Mouse (Mus musculus): ENCODE results near the gene Acoxl. TPM values are rescaled to one million over a fixed set of nuclear protein-coding genes. Genes with fewer than 3 reads are reported as not detected.

Gene Acoxl
- polyA plus RNA-seq, 1 experiment: not detected

GRCm38 (mm10) chr2:128008662-128009423 lies 170.2 kb downstream of the Acoxl start:
- WGBS: 8% methylated on average over 17 of the region's 17 CpGs
- Histone ChIP-seq H3K4me3 (replicated peaks; ENCODE audit: control insufficient read depth, low read depth, low read length) (no peak overlapping the region), H3K4me1 (ENCODE audit: control insufficient read depth, insufficient read depth, low read length) (no peaks in the 10 kb centered on the region), H3K27ac (ENCODE audit: control insufficient read depth, insufficient read depth, low read depth, low read length, poor library complexity) (peak overlapping the region; percentile 79)
- TF ChIP-seq CTCF (IDR thresholded peaks at IDR 0.05; ENCODE audit: control insufficient read depth, insufficient read depth, low read length) (no peak), POLR2A (IDR thresholded peaks at IDR 0.05; ENCODE audit: borderline replicate concordance, control insufficient read depth, low read depth, low read length) (no peak)

DNA sequence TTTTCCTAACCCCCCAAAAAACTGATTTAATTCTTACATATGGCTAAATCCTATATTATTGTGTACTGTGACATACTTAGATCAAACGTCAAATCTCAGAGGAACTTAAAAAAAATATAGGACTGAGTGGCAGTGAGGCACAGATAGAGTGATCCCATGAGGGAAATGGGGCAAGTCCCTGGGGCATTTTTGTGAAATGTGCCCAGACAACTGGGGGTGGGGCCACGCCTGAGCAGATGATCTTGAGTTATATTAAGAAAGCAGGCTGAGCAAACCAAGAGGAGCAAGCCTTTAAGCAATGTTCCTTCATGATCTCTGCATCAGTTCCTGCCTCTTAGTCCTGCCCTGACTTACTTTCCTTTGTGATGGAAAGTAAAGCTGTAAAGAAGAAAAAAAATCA lies 175.9 kb downstream of the Acoxl start:
- Histone ChIP-seq H3K4me1 (ENCODE audit: control insufficient read depth, insufficient read depth, low read length) (no peaks in the 10 kb centered on the region), H3K4me3 (replicated peaks; ENCODE audit: control insufficient read depth, low read depth, low read length) (no peak overlapping the region), H3K27ac (ENCODE audit: control insufficient read depth, insufficient read depth, low read depth, low read length, poor library complexity) (no peak overlapping the region)
- 45% methylated on average over 2 of the region's 2 CpGs for WGBS
- no peak for TF ChIP-seq CTCF (IDR thresholded peaks at IDR 0.05; ENCODE audit: control insufficient read depth, insufficient read depth, low read length)
- no peak for TF ChIP-seq POLR2A (IDR thresholded peaks at IDR 0.05; ENCODE audit: borderline replicate concordance, control insufficient read depth, low read depth, low read length)

DNA sequence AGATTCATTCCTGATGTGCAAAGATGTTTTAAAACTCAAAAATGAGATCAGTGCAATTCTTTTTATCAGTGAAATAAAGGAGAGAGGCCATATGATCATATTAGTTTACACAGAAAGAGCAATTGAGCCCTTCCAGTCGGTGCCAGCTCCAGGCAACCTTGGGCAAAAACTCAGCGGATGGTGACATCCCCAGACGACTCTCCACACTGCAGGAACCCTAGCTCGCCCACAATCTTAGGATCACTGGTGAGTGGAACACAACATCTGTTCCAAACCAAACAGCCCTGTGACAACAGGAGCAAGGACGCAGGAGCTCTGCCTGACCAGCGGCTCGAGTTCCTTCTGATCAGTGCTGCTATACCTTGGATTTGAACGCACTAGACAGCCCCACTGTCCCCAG lies 176.9 kb downstream of the Acoxl start:
- H3K27ac ChIP-seq (ENCODE audit: control insufficient read depth, insufficient read depth, low read depth, low read length, poor library complexity): no peak overlapping the region
- no peak for TF ChIP-seq CTCF (IDR thresholded peaks at IDR 0.05; ENCODE audit: control insufficient read depth, insufficient read depth, low read length)
- no peak for TF ChIP-seq POLR2A (IDR thresholded peaks at IDR 0.05; ENCODE audit: borderline replicate concordance, control insufficient read depth, low read depth, low read length)
- H3K4me1 ChIP-seq (ENCODE audit: control insufficient read depth, insufficient read depth, low read length): no peaks in the 10 kb centered on the region
- no peak overlapping the region for H3K4me3 ChIP-seq (replicated peaks; ENCODE audit: control insufficient read depth, low read depth, low read length)
- WGBS: 84% methylated on average over 8 of the region's 8 CpGs

DNA sequence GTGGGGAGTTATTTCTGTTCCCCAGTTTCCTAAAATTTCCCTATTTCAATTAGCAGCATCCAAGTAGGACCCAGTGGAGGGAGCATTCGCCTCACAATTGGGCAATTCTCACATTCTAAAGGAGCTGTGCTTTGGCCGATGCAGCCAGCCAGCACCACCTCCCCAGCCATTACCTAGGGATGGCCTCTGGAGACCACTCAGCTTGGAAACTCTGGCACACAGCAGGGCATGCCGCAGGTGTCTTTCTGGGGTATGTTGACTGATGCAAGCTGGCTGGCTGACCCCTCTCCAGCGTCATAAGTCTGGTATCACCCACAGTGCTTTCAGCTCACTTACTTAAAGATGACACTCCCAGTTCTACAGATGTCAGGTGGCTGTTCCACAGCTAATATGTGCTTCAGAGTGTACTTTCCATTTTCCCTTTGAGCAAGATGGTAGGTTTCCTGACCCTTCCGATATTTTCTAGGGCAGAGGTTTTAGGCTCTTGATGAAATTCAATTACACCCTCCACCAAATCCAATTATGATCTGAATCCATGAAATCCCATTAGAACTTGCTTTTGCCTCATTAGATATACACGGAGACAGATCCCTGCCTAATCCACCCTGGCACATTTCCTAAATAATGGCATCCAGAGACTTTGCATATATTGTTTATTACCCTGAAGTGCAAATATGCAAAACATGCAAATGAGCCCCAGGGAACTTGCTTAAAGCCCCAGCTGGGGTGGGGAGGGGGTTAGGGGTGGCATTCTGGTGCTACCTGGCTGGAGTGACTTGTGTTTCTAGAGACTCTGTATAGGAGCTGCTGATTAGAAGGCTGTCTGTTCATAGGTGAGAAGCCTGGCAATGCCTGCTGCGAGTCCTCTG lies 181.6 kb downstream of the Acoxl start:
- H3K4me3 ChIP-seq (replicated peaks; ENCODE audit: control insufficient read depth, low read depth, low read length): no peak overlapping the region
- H3K4me1 ChIP-seq (ENCODE audit: control insufficient read depth, insufficient read depth, low read length): no peaks in the 10 kb centered on the region
- no peak overlapping the region for H3K27ac ChIP-seq (ENCODE audit: control insufficient read depth, insufficient read depth, low read depth, low read length, poor library complexity)
- WGBS: 76% methylated on average over 7 of the region's 7 CpGs
- TF ChIP-seq POLR2A (IDR thresholded peaks at IDR 0.05; ENCODE audit: borderline replicate concordance, control insufficient read depth, low read depth, low read length): no peak
- TF ChIP-seq CTCF (IDR thresholded peaks at IDR 0.05; ENCODE audit: control insufficient read depth, insufficient read depth, low read length): no peak

DNA sequence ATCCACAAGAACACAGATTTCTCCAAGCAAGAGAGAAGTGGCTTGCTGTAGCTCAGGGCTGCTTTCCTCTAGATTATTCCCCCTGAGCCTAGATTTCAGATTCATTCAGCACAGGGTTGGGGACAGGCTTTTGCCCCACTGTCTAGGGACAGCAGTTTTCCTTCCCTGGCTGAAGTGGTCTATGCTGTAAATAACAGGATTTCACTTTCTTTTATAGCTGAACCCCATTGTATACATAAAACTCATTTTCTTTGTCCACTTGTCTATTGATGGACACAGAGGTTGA lies 182.2 kb downstream of the Acoxl start:
- no peak overlapping the region for H3K27ac ChIP-seq (ENCODE audit: control insufficient read depth, insufficient read depth, low read depth, low read length, poor library complexity)
- no peak overlapping the region for H3K4me3 ChIP-seq (replicated peaks; ENCODE audit: control insufficient read depth, low read depth, low read length)
- TF ChIP-seq CTCF (IDR thresholded peaks at IDR 0.05; ENCODE audit: control insufficient read depth, insufficient read depth, low read length) (no peak), POLR2A (IDR thresholded peaks at IDR 0.05; ENCODE audit: borderline replicate concordance, control insufficient read depth, low read depth, low read length) (no peak)
- H3K4me1 ChIP-seq (ENCODE audit: control insufficient read depth, insufficient read depth, low read length): no peaks in the 10 kb centered on the region

DNA sequence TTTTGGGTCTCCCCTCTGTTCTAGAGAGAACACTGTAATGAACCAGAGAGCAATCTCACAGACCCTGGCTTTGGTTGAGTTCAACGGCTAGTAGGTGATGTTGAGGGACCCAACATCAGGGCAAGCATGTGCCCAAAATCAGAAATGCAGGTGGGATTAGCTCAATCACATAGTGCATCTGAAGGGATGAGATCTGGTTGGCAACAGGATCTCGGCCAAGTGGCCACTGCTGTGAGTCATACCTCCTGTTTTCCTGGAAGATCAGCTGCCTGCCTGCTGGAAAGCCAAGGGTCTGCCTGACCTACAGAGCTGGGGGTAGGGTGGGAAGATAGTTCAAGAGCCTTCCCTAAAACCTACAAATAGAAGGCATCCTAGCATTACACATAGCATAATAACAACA lies 185.2 kb downstream of the Acoxl start:
- WGBS: 78% methylated on average over 2 of the region's 2 CpGs
- Histone ChIP-seq H3K27ac (ENCODE audit: control insufficient read depth, insufficient read depth, low read depth, low read length, poor library complexity) (no peak overlapping the region), H3K4me1 (ENCODE audit: control insufficient read depth, insufficient read depth, low read length) (no peaks in the 10 kb centered on the region; the same call in 1 of the 2 replicates), H3K4me3 (replicated peaks; ENCODE audit: control insufficient read depth, low read depth, low read length) (no peak overlapping the region)
- TF ChIP-seq CTCF (IDR thresholded peaks at IDR 0.05; ENCODE audit: control insufficient read depth, insufficient read depth, low read length) (no peak), POLR2A (IDR thresholded peaks at IDR 0.05; ENCODE audit: borderline replicate concordance, control insufficient read depth, low read depth, low read length) (no peak)

DNA sequence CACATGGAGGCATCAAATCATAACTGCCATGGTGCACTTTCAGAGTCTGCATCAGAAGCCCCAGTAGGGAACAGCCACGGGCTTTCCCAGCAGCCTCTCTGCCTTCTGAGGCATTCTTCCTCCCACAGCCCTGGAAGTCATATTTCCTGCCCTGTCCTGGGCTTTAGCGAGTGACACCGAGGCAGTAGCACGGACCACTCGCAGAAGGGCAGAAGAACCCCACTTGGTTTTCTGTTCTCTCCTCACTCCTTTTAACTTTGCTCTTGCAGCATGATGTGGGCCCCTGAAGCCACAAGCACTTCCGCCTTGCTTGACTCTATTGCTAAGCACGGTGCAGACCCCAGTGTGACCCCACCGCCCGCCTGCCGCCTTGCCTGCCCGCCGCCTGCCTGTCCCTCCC lies 189.0 kb downstream of the Acoxl start:
- H3K4me1 ChIP-seq (ENCODE audit: control insufficient read depth, insufficient read depth, low read length): no peaks in the 10 kb centered on the region; the same call in 1 of the 2 replicates
- no peak overlapping the region for H3K27ac ChIP-seq (ENCODE audit: control insufficient read depth, insufficient read depth, low read depth, low read length, poor library complexity)
- 58% methylated on average over 12 of the region's 12 CpGs for WGBS
- TF ChIP-seq POLR2A (IDR thresholded peaks at IDR 0.05; ENCODE audit: borderline replicate concordance, control insufficient read depth, low read depth, low read length) (no peak), CTCF (IDR thresholded peaks at IDR 0.05; ENCODE audit: control insufficient read depth, insufficient read depth, low read length) (no peak)
- H3K4me3 ChIP-seq (replicated peaks; ENCODE audit: control insufficient read depth, low read depth, low read length): no peak overlapping the region

DNA sequence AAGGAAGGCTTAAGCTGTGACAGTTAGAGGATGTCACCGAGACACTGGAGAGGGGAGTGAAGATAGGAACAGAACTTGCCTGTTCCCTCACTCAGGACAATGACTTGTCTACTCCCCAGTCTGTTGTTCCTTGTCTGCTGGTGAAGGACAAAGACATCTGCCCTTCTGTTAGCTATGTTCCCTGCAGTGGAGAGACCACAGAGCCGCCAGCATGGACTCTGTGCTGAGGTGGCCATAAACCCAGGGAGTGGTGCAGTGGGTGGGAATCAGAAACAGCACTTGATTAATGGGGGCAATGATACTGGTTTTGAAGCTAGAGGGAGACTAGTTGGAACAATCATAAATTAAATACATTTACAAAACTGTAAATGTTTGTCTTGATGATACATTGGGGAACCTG lies 191.3 kb downstream of the Acoxl start:
- Histone ChIP-seq H3K27ac (ENCODE audit: control insufficient read depth, insufficient read depth, low read depth, low read length, poor library complexity) (no peak overlapping the region), H3K4me3 (replicated peaks; ENCODE audit: control insufficient read depth, low read depth, low read length) (no peak overlapping the region), H3K4me1 (ENCODE audit: control insufficient read depth, insufficient read depth, low read length) (no peaks in the 10 kb centered on the region; the same call in 1 of the 2 replicates)
- TF ChIP-seq CTCF (IDR thresholded peaks at IDR 0.05; ENCODE audit: control insufficient read depth, insufficient read depth, low read length) (no peak), POLR2A (IDR thresholded peaks at IDR 0.05; ENCODE audit: borderline replicate concordance, control insufficient read depth, low read depth, low read length) (no peak)
- 77% methylated on average over 2 of the region's 2 CpGs for WGBS
